Mouse (Mus musculus) C2C12 (cell line): ENCODE results near the gene Gm20518. TPM values are rescaled to one million over a fixed set of nuclear protein-coding genes. Genes with fewer than 3 reads are reported as not detected.

Experiments
- H3K27me3 ChIP-seq: one replicate; pipeline ENCODE4 v1.6.1; 2011; ENCODE audit not compliant: control insufficient read depth, insufficient read depth, insufficient read length
- H3K36me3 ChIP-seq: one replicate; pipeline ENCODE4 v1.6.1; 2011; ENCODE audit not compliant: control insufficient read depth, insufficient read depth
- H3K4me3 ChIP-seq: one replicate; pipeline ENCODE4 v1.5.1; 2011; ENCODE audit warnings: mild to moderate bottlenecking, control low read depth; ENCODE audit not compliant: poor library complexity, insufficient read depth, severe bottlenecking
- H3K79me2 ChIP-seq: one replicate; pipeline ENCODE4 v1.6.1; 2011; ENCODE audit not compliant: control insufficient read depth, insufficient read depth
- H3K79me3 ChIP-seq: one replicate; pipeline ENCODE4 v1.6.1; 2011; ENCODE audit warnings: low read depth, control low read depth
- H3ac ChIP-seq: one replicate; pipeline ENCODE3; 2011; ENCODE audit warnings: low read depth; ENCODE audit not compliant: control insufficient read depth, insufficient read length
- CEBPB ChIP-seq: IDR thresholded peaks from one replicate; pipeline ENCODE4 v1.6.1; 2011; ENCODE audit warnings: low read depth, mild to moderate bottlenecking, control low read depth, moderate library complexity
- CTCF ChIP-seq: IDR thresholded peaks from one replicate; pipeline ENCODE4 v1.5.1; 2011; ENCODE audit not compliant: control insufficient read depth, insufficient read depth, insufficient read length
- FOSL1 ChIP-seq: IDR thresholded peaks from one replicate; pipeline ENCODE4 v1.8.0; 2011; ENCODE audit warnings: mild to moderate bottlenecking, low read length; ENCODE audit not compliant: poor library complexity, insufficient read depth, severe bottlenecking
- MAX ChIP-seq: IDR thresholded peaks from one replicate; pipeline ENCODE4 v1.6.1; 2011; ENCODE audit warnings: mild to moderate bottlenecking, control low read depth
- MYOD1 ChIP-seq: IDR thresholded peaks from one replicate; pipeline ENCODE4 v1.6.1; 2011; ENCODE audit warnings: low read depth; ENCODE audit not compliant: control insufficient read depth, insufficient read length
- MYOG ChIP-seq: IDR thresholded peaks from one replicate; pipeline ENCODE4 v1.6.1; 2011; ENCODE audit not compliant: control insufficient read depth, insufficient read length; ENCODE audit errors: extremely low read depth
- USF1 ChIP-seq: IDR thresholded peaks from one replicate; pipeline ENCODE4 v1.6.1; 2011; ENCODE audit warnings: low read depth, mild to moderate bottlenecking, control low read depth, moderate library complexity
- polyA plus RNA-seq: library from polyadenylated mRNA; unstranded; fragments of >200 nt; fragmentation: generic; extraction: Trizol; gene quantifications from one replicate; pipeline ENCODE4 v1.2.1, GENCODE M21; 2012; ENCODE audit warnings: missing spikeins

Gm20518 gene
- polyA plus RNA-seq, 1 experiment = 0.06 TPM

- no peak for TF ChIP-seq MYOD1
- TF ChIP-seq CTCF = no peak
- no peak for TF ChIP-seq FOSL1
- no peak for TF ChIP-seq MAX
- no peak for TF ChIP-seq MYOG
- TF ChIP-seq CEBPB = no peak
- TF ChIP-seq USF1 = no peak
- Histone ChIP-seq H3K79me2 (no peaks in the 10 kb centered on the region), H3K36me3 (peaks cover 73% of the 10 kb centered on the region), H3K27me3 (no peaks in the 10 kb centered on the region), H3K79me3 (no peaks in the 10 kb centered on the region), H3K4me3 (no peak overlapping the region), H3ac (no peak overlapping the region)
These were observed 42.0 kb downstream of the Gm20518 start for GRCm38 (mm10) chr16:17849486-17849885.

- H3K79me3 ChIP-seq = no peaks in the 10 kb centered on the region
- no peaks in the 10 kb centered on the region for H3K27me3 ChIP-seq
- no peak overlapping the region for H3K4me3 ChIP-seq
- H3ac ChIP-seq = no peak overlapping the region
- TF ChIP-seq MAX (no peak), CEBPB (no peak), USF1 (no peak), MYOD1 (no peak), CTCF (no peak), FOSL1 (no peak), MYOG (no peak)
- peaks cover 71% of the 10 kb centered on the region for H3K36me3 ChIP-seq
- no peaks in the 10 kb centered on the region for H3K79me2 ChIP-seq
These were observed 42.5 kb downstream of the Gm20518 start for GRCm38 (mm10) chr16:17848928-17849327.

GRCm38 (mm10) chr16:17848431-17848830, 43.0 kb downstream of the Gm20518 start:
- no peak for TF ChIP-seq CEBPB
- no peak for TF ChIP-seq FOSL1
- TF ChIP-seq MYOG = no peak
- no peak for TF ChIP-seq USF1
- H3K4me3 ChIP-seq = no peak overlapping the region

GRCm38 (mm10) chr16:17843701-17844365, 47.6 kb downstream of the Gm20518 start:
- Histone ChIP-seq H3K79me3 (no peaks in the 10 kb centered on the region), H3ac (no peak overlapping the region), H3K4me3 (no peak overlapping the region), H3K36me3 (peaks cover 55% of the 10 kb centered on the region), H3K79me2 (no peaks in the 10 kb centered on the region), H3K27me3 (no peaks in the 10 kb centered on the region)
- no peak for TF ChIP-seq FOSL1
- TF ChIP-seq MYOG = no peak
- no peak for TF ChIP-seq MYOD1
- no peak for TF ChIP-seq CEBPB
- no peak for TF ChIP-seq USF1
- no peak for TF ChIP-seq MAX
- TF ChIP-seq CTCF = no peak

More at GRCm38 (mm10) chr16:17848431-17848830, 43.0 kb downstream of the Gm20518 start:
- Histone ChIP-seq H3ac (no peak overlapping the region), H3K27me3 (no peaks in the 10 kb centered on the region), H3K79me3 (no peaks in the 10 kb centered on the region), H3K36me3 (peaks cover 66% of the 10 kb centered on the region), H3K79me2 (no peaks in the 10 kb centered on the region)

- Histone ChIP-seq H3K79me3 (no peaks in the 10 kb centered on the region), H3K79me2 (no peaks in the 10 kb centered on the region), H3ac (no peak overlapping the region), H3K27me3 (no peaks in the 10 kb centered on the region), H3K4me3 (no peak overlapping the region), H3K36me3 (peaks cover 43% of the 10 kb centered on the region)
- no peak for TF ChIP-seq MYOD1
- no peak for TF ChIP-seq MAX
- TF ChIP-seq USF1 = no peak
- no peak for TF ChIP-seq CEBPB
- no peak for TF ChIP-seq CTCF
- no peak for TF ChIP-seq MYOG
- no peak for TF ChIP-seq FOSL1
These were observed 49.0 kb downstream of the Gm20518 start for GRCm38 (mm10) chr16:17842437-17842836.

- TF ChIP-seq CEBPB (no peak), CTCF (no peak), MYOG (no peak), USF1 (no peak), FOSL1 (no peak), MYOD1 (no peak), MAX (no peak)
These were observed 51.5 kb downstream of the Gm20518 start for GRCm38 (mm10) chr16:17839976-17840375.

More at GRCm38 (mm10) chr16:17839976-17840375, 51.5 kb downstream of the Gm20518 start:
- H3K4me3 ChIP-seq = no peak overlapping the region
- no peaks in the 10 kb centered on the region for H3K79me2 ChIP-seq
- peaks cover 24% of the 10 kb centered on the region for H3K36me3 ChIP-seq
- peaks cover 17% of the 10 kb centered on the region for H3K27me3 ChIP-seq
- no peak overlapping the region for H3ac ChIP-seq
- no peaks in the 10 kb centered on the region for H3K79me3 ChIP-seq
